Mouse (Mus musculus): ENCODE data around the gene Twf1. TPM values are rescaled to one million over a fixed set of nuclear protein-coding genes. Genes with fewer than 3 reads are reported as not detected.

The Twf1 gene
- total and polyA plus RNA-seq, 3 experiments: 26.4 to 64.1 (median 37.1) TPM

DNA sequence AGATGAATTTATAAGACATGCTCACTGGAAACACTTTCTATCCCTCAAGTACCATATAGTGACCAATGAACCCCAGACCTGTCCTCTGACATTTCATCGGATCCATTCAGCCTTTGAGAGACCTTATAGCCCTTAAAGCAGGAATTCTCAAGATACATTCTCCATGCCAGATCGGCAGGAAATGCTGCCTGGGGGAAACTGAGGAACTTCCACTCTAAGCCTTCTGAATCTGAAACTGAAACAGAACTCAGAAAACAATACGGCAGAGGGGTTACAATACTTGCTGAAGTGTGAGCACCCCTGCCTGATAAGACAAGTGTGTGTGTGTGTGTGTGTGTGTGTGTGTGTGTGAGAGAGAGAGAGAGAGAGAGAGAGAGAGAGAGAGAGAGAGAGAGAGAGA lies 50.4 kb downstream of the Twf1 start:
- Histone ChIP-seq H3K36me3 (ENCODE audit: control insufficient read depth in 1 of 2, insufficient read depth in 2 of 2, low read length in 2 of 2) (peaks cover 0 to 8% of the 10 kb centered on the region in 2 experiments; a peak in 2 of 4 replicates), H3K9ac (ENCODE audit: control insufficient read depth, low read depth, low read length, poor library complexity, severe bottlenecking) (no peak overlapping the region), H3K9me3 (replicated peaks; ENCODE audit: insufficient read depth, low read length) (no peaks in the 10 kb centered on the region), H3K4me1 (ENCODE audit: control insufficient read depth in 1 of 2, insufficient read depth in 2 of 2, low read length in 2 of 2) (peaks cover 2% of the 10 kb centered on the region in 2 experiments; a peak in 2 of 4 replicates), H3K27me3 (ENCODE audit: control insufficient read depth in 1 of 2, insufficient read depth in 2 of 2, low read length in 2 of 2) (no peaks in the 10 kb centered on the region), H3K4me3 (ENCODE audit: control insufficient read depth in 1 of 2, insufficient read depth in 1 of 2, low read depth in 2 of 2, low read length in 2 of 2) (no peak overlapping the region), H3K27ac (ENCODE audit: control insufficient read depth, low read depth, low read length) (no peak overlapping the region), H3K79me2 (ENCODE audit: control insufficient read depth, insufficient read depth, low read length, poor library complexity) (peaks cover 16% of the 10 kb centered on the region)
- no peak for TF ChIP-seq MXI1 (IDR thresholded peaks at IDR 0.05; ENCODE audit: low read depth, low read length)
- TF ChIP-seq TCF12 (IDR thresholded peaks at IDR 0.05; ENCODE audit: low read depth, low read length): no peak
- no peak for TF ChIP-seq ZNF384 (IDR thresholded peaks at IDR 0.05; ENCODE audit: low read depth, low read length)
- TF ChIP-seq GATA1 (IDR thresholded peaks at IDR 0.05; ENCODE audit: low read depth, low read length): no peak
- TF ChIP-seq RAD21 (IDR thresholded peaks at IDR 0.05; ENCODE audit: low read depth, low read length): no peak
- no peak for TF ChIP-seq ETS1 (IDR thresholded peaks at IDR 0.05; ENCODE audit: low read depth, low read length)
- no peak for TF ChIP-seq TAL1 (IDR thresholded peaks at IDR 0.05; ENCODE audit: low read length)
- TF ChIP-seq POLR2A (IDR thresholded peaks at IDR 0.05; ENCODE audit: control insufficient read depth in 1 of 2, insufficient read depth in 1 of 2, low read depth in 1 of 2, low read length in 2 of 2, poor library complexity in 1 of 2): no peak
- no peak for TF ChIP-seq EP300 (IDR thresholded peaks at IDR 0.05; ENCODE audit: low read depth in 1 of 2, low read length in 2 of 2)
- TF ChIP-seq JUND (IDR thresholded peaks at IDR 0.05; ENCODE audit: low read depth, low read length): no peak
- no peak for TF ChIP-seq MAFK (IDR thresholded peaks at IDR 0.05; ENCODE audit: borderline replicate concordance, low read depth, low read length)
- no peak for TF ChIP-seq TBP (IDR thresholded peaks at IDR 0.05; ENCODE audit: low read depth, low read length)
- no peak for TF ChIP-seq GABPA (IDR thresholded peaks at IDR 0.05; ENCODE audit: low read depth, low read length)
- TF ChIP-seq MYC (IDR thresholded peaks at IDR 0.05; ENCODE audit: low read depth, low read length): no peak
- TF ChIP-seq ZMIZ1 (IDR thresholded peaks at IDR 0.05; ENCODE audit: low read depth, low read length): no peak
- DNase-seq (ENCODE audit: low read depth, low spot score): no peak

DNA sequence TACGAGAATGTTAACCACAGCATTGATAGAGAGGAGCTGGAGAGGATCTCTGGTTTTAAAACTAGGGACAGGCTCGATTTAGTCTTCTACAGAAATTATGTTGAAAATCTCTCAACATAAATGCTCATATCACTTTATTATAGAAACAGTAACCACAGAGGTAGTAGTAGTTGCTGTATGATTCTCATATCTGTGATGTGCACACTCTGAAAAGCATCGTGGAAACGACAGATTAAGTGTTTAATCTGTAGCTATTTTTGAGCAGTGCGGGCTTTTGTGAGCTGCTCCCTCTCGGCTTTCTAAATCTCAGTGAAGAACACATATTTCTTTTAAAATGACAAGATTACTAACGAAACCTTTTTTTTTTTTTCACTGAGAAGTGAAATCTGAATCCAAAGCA lies 54.2 kb downstream of the Twf1 start:
- peaks cover 3% of the 10 kb centered on the region for H3K79me2 ChIP-seq (ENCODE audit: control insufficient read depth, insufficient read depth, low read length, poor library complexity)
- H3K9me3 ChIP-seq (replicated peaks; ENCODE audit: insufficient read depth, low read length): no peaks in the 10 kb centered on the region
- DNase-seq (ENCODE audit: low read depth, low spot score): no peak
- no peak for TF ChIP-seq ZC3H11A (IDR thresholded peaks at IDR 0.05; ENCODE audit: low read depth, low read length)
- no peak overlapping the region for H3K27ac ChIP-seq (ENCODE audit: control insufficient read depth, low read depth, low read length)
- H3K27me3 ChIP-seq (ENCODE audit: control insufficient read depth in 1 of 2, insufficient read depth in 2 of 2, low read length in 2 of 2): no peaks in the 10 kb centered on the region
- H3K36me3 ChIP-seq (ENCODE audit: control insufficient read depth in 1 of 2, insufficient read depth in 2 of 2, low read length in 2 of 2): peaks cover 10 to 11% of the 10 kb centered on the region in 2 experiments
- H3K4me1 ChIP-seq (ENCODE audit: control insufficient read depth in 1 of 2, insufficient read depth in 2 of 2, low read length in 2 of 2): peaks cover 3 to 7% of the 10 kb centered on the region in 2 experiments; a peak in 2 of 4 replicates
- H3K4me3 ChIP-seq (ENCODE audit: control insufficient read depth in 1 of 2, insufficient read depth in 1 of 2, low read depth in 2 of 2, low read length in 2 of 2): no peak overlapping the region
- H3K9ac ChIP-seq (ENCODE audit: control insufficient read depth, low read depth, low read length, poor library complexity, severe bottlenecking): no peak overlapping the region

DNA sequence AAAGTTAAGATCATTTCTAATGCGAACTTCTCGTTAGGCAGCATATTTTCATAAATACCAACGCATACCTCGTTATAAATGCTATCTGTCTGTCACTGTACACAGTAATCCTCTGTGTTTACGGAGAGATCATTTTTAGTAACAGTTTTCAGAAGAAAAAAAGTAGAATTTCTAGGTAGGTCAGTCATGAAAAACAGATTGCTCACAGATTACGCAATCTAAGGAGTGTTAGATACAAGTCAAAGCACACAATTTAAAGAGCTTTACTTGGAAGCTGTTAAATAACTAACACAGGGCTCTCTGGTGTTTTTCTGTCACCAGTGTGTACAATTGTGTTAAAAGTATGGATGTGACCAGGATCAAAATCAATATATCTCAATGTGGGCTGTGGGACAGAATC lies 56.7 kb downstream of the Twf1 start:
- H3K36me3 ChIP-seq (ENCODE audit: control insufficient read depth in 1 of 2, insufficient read depth in 2 of 2, low read length in 2 of 2): peaks cover 10 to 11% of the 10 kb centered on the region in 2 experiments
- H3K27ac ChIP-seq (ENCODE audit: control insufficient read depth, low read depth, low read length): no peak overlapping the region
- H3K4me1 ChIP-seq (ENCODE audit: control insufficient read depth in 1 of 2, insufficient read depth in 2 of 2, low read length in 2 of 2): peaks cover 3 to 7% of the 10 kb centered on the region in 2 experiments; a peak in 2 of 4 replicates
- TF ChIP-seq SMC3 (IDR thresholded peaks at IDR 0.05; ENCODE audit: low read depth, low read length) (no peak), POLR2AphosphoS5 (IDR thresholded peaks at IDR 0.05; ENCODE audit: borderline replicate concordance, low read depth, low read length) (no peak), MAZ (IDR thresholded peaks at IDR 0.05; ENCODE audit: low read depth, low read length) (no peak), POLR2AphosphoS2 (IDR thresholded peaks at IDR 0.05; ENCODE audit: low read length) (no peak), USF2 (IDR thresholded peaks at IDR 0.05; ENCODE audit: borderline replicate concordance in 1 of 2, insufficient read depth in 1 of 2, low read depth in 1 of 2, low read length in 2 of 2) (no peak), CHD2 (IDR thresholded peaks at IDR 0.05; ENCODE audit: low read length) (no peak), NRF1 (IDR thresholded peaks at IDR 0.05; ENCODE audit: insufficient read depth, low read depth, low read length, poor library complexity, severe bottlenecking) (no peak), EP300 (IDR thresholded peaks at IDR 0.05; ENCODE audit: low read depth in 1 of 2, low read length in 2 of 2) (no peak), GATA1 (IDR thresholded peaks at IDR 0.05; ENCODE audit: low read depth, low read length) (no peak), ETS1 (IDR thresholded peaks at IDR 0.05; ENCODE audit: low read depth, low read length) (no peak), ZC3H11A (IDR thresholded peaks at IDR 0.05; ENCODE audit: low read depth, low read length) (no peak), MYB (IDR thresholded peaks at IDR 0.05; ENCODE audit: low read depth, low read length) (no peak), JUND (IDR thresholded peaks at IDR 0.05; ENCODE audit: low read depth, low read length) (no peak)
- H3K9me3 ChIP-seq (replicated peaks; ENCODE audit: insufficient read depth, low read length): no peaks in the 10 kb centered on the region
- no peak for DNase-seq (ENCODE audit: low read depth, low spot score)
- 0 out of 2 replicates have a peak, but pooled peaks cover 1% of the 10 kb centered on the region for H3K79me2 ChIP-seq (ENCODE audit: control insufficient read depth, insufficient read depth, low read length, poor library complexity)
- H3K9ac ChIP-seq (ENCODE audit: control insufficient read depth, low read depth, low read length, poor library complexity, severe bottlenecking): no peak overlapping the region
- H3K27me3 ChIP-seq (ENCODE audit: control insufficient read depth in 1 of 2, insufficient read depth in 2 of 2, low read length in 2 of 2): no peaks in the 10 kb centered on the region
- no peak overlapping the region for H3K4me3 ChIP-seq (ENCODE audit: control insufficient read depth in 1 of 2, insufficient read depth in 1 of 2, low read depth in 2 of 2, low read length in 2 of 2)

Measured in MEL (cell line).